Mouse (Mus musculus): ENCODE data around the gene Fbxl18. TPM values are rescaled to one million over a fixed set of nuclear protein-coding genes. Genes with fewer than 3 reads are reported as not detected.

Gene Fbxl18
- 29.7 and 32.9 TPM in 2 replicates for polyA plus RNA-seq (2015; fragmentation: Nextera tagmentation; extraction: Ambion mirVana)

DNA sequence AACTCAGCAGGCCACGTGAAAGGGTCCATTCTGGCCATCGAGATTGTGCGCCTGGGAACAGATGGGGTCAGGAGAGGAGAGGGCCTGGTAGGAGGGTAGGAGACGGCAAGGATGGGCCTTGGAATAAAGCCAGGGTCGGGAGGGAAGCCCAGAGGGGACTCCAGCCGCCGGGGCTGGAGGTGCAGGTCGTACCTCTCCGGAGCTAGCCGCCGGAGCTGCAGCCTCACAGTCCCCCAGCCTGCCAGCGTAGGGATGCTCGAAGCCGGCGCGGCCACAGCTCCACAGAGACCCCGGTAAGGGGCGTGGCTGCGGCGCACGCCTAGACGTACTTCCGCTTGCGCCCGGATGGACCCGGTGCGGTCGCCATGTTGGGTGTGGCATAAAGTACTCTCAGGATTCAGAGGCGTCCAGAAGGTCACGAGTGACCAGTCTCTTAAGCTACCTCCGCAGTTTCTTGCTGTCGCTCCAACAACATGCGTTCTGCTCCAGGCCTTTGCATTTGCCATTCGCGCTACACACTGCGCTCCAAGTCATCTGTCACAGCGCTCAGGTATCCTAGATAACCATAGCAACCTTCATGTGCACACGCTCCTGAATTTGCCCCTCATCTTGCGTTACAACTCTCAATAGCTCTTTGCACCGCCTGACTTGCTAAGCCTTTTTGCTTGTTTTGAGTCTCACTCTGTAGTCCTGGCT, at the start of gene Fbxl18:
TSS of gene Fbxl18 (minus strand) at position 504 of the 696 bp plus-strand sequence.
- H3K36me3 ChIP-seq (ENCODE audit: control insufficient read depth, insufficient read depth, low read length), result 0 out of 2 replicates have a peak, but pooled peaks cover 2% of the 10 kb centered on the region
- peak within 1 kb of the TSS; percentile 93 for H3K4me2 ChIP-seq (ENCODE audit: low read length)
- peak within 1 kb of the TSS; percentile 77 for H3K4me3 ChIP-seq (ENCODE audit: low read length)
- peak; percentile 97 for ATAC-seq
- no peaks in the 10 kb centered on the region for H3K27me3 ChIP-seq (replicated peaks; ENCODE audit: control insufficient read depth, insufficient read depth, low read length)
- H3K4me1 ChIP-seq (ENCODE audit: control insufficient read depth, insufficient read depth, low read depth, low read length), result peaks cover 13% of the 10 kb centered on the region
- peak within 1 kb of the TSS; percentile 92 for H3K9ac ChIP-seq (ENCODE audit: low read depth, low read length)
- peak within 1 kb of the TSS; percentile 87 for H3K27ac ChIP-seq (ENCODE audit: low read depth, low read length)
- H3K9me3 ChIP-seq (ENCODE audit: control insufficient read depth, low read length), result no peaks in the 10 kb centered on the region
- under 1% methylated on average over 37 of the region's 40 CpGs for WGBS

DNA sequence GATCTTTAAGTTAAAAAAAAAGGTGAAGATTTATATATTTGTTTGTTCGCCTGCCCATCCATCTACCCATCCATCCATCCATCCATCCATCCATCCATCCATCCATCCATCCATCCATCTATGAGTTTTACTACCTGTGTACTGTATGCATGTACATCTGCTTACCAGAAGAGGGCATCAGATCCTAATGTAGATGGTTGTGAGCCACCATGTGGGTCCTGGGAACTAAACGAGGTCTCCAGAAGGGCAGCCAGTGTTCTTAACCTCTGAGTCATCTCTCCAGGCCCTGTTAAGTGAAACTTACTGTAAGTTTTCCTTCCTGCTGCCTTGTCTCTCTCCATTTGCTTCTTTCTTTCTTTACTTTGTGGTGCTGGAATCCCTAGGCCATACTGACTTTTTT, 45.2 kb upstream of the Fbxl18 start:
- Histone ChIP-seq H3K9me3 (ENCODE audit: control insufficient read depth, low read length) (no peaks in the 10 kb centered on the region), H3K4me2 (ENCODE audit: low read length) (no peak overlapping the region), H3K4me1 (ENCODE audit: control insufficient read depth, insufficient read depth, low read depth, low read length) (peaks cover 4% of the 10 kb centered on the region), H3K36me3 (ENCODE audit: control insufficient read depth, insufficient read depth, low read length) (no peaks in the 10 kb centered on the region), H3K9ac (ENCODE audit: low read depth, low read length) (no peak overlapping the region), H3K27ac (ENCODE audit: low read depth, low read length) (no peak overlapping the region), H3K4me3 (ENCODE audit: low read length) (no peak overlapping the region), H3K27me3 (replicated peaks; ENCODE audit: control insufficient read depth, insufficient read depth, low read length) (no peaks in the 10 kb centered on the region)
- no peak for ATAC-seq
- 79% methylated on average over 2 of the region's 2 CpGs for WGBS

GRCm38 (mm10) chr5:142937956-142938727, 42.9 kb upstream of the Fbxl18 start:
- H3K4me2 ChIP-seq (ENCODE audit: low read length), result no peak overlapping the region
- no peaks in the 10 kb centered on the region for H3K9me3 ChIP-seq (ENCODE audit: control insufficient read depth, low read length)
- ATAC-seq, result no peak
- WGBS, result 39% methylated on average over 19 of the region's 19 CpGs
- H3K4me3 ChIP-seq (ENCODE audit: low read length), result no peak overlapping the region
- H3K9ac ChIP-seq (ENCODE audit: low read depth, low read length), result no peak overlapping the region
- H3K36me3 ChIP-seq (ENCODE audit: control insufficient read depth, insufficient read depth, low read length), result no peaks in the 10 kb centered on the region
- no peaks in the 10 kb centered on the region for H3K27me3 ChIP-seq (replicated peaks; ENCODE audit: control insufficient read depth, insufficient read depth, low read length)
- peaks cover 4% of the 10 kb centered on the region for H3K4me1 ChIP-seq (ENCODE audit: control insufficient read depth, insufficient read depth, low read depth, low read length)
- no peak overlapping the region for H3K27ac ChIP-seq (ENCODE audit: low read depth, low read length)

GRCm38 (mm10) chr5:142936336-142936719, 41.1 kb upstream of the Fbxl18 start:
- H3K27ac ChIP-seq (ENCODE audit: low read depth, low read length), result no peak overlapping the region
- no peaks in the 10 kb centered on the region for H3K27me3 ChIP-seq (replicated peaks; ENCODE audit: control insufficient read depth, insufficient read depth, low read length)
- H3K36me3 ChIP-seq (ENCODE audit: control insufficient read depth, insufficient read depth, low read length), result no peaks in the 10 kb centered on the region
- peak overlapping the region; percentile 4; the same call in 1 of the 2 replicates for H3K4me3 ChIP-seq (ENCODE audit: low read length)
- no peaks in the 10 kb centered on the region for H3K9me3 ChIP-seq (ENCODE audit: control insufficient read depth, low read length)
- ATAC-seq, result peak; percentile 48; the same call in 1 of the 2 replicates
- 4% methylated on average over 17 of the region's 17 CpGs for WGBS
- H3K4me1 ChIP-seq (ENCODE audit: control insufficient read depth, insufficient read depth, low read depth, low read length), result peaks cover 4% of the 10 kb centered on the region
- peak overlapping the region; percentile 42 for H3K4me2 ChIP-seq (ENCODE audit: low read length)
- H3K9ac ChIP-seq (ENCODE audit: low read depth, low read length), result peak overlapping the region; percentile 49; the same call in 1 of the 2 replicates

GRCm38 (mm10) chr5:142935642-142936335, 40.6 kb upstream of the Fbxl18 start:
- H3K9ac ChIP-seq (ENCODE audit: low read depth, low read length), result peak overlapping the region; percentile 49; the same call in 1 of the 2 replicates
- WGBS, result 19% methylated on average over 13 of the region's 13 CpGs
- H3K9me3 ChIP-seq (ENCODE audit: control insufficient read depth, low read length), result no peaks in the 10 kb centered on the region
- peaks cover 4% of the 10 kb centered on the region for H3K4me1 ChIP-seq (ENCODE audit: control insufficient read depth, insufficient read depth, low read depth, low read length)
- H3K4me3 ChIP-seq (ENCODE audit: low read length), result peak overlapping the region; percentile 4; the same call in 1 of the 2 replicates
- H3K4me2 ChIP-seq (ENCODE audit: low read length), result peak overlapping the region; percentile 42
- no peak overlapping the region for H3K27ac ChIP-seq (ENCODE audit: low read depth, low read length)
- no peaks in the 10 kb centered on the region for H3K27me3 ChIP-seq (replicated peaks; ENCODE audit: control insufficient read depth, insufficient read depth, low read length)
- ATAC-seq, result peak; percentile 78
- H3K36me3 ChIP-seq (ENCODE audit: control insufficient read depth, insufficient read depth, low read length), result no peaks in the 10 kb centered on the region

GRCm38 (mm10) chr5:142932731-142933130, 37.5 kb upstream of the Fbxl18 start:
- 77% methylated on average over 8 of the region's 8 CpGs for WGBS
- ATAC-seq, result no peak
- Histone ChIP-seq H3K9me3 (ENCODE audit: control insufficient read depth, low read length) (no peaks in the 10 kb centered on the region), H3K27me3 (replicated peaks; ENCODE audit: control insufficient read depth, insufficient read depth, low read length) (peaks cover 6% of the 10 kb centered on the region; the same call in 1 of the 2 replicates), H3K4me3 (ENCODE audit: low read length) (no peak overlapping the region), H3K4me2 (ENCODE audit: low read length) (no peak overlapping the region), H3K4me1 (ENCODE audit: control insufficient read depth, insufficient read depth, low read depth, low read length) (peaks cover 8% of the 10 kb centered on the region), H3K36me3 (ENCODE audit: control insufficient read depth, insufficient read depth, low read length) (no peaks in the 10 kb centered on the region), H3K9ac (ENCODE audit: low read depth, low read length) (no peak overlapping the region), H3K27ac (ENCODE audit: low read depth, low read length) (no peak overlapping the region)

GRCm38 (mm10) chr5:142932084-142932685, 37.0 kb upstream of the Fbxl18 start:
- ATAC-seq, result peak; percentile 39; the same call in 1 of the 2 replicates
- WGBS, result 28% methylated on average over 9 of the region's 9 CpGs

DNA sequence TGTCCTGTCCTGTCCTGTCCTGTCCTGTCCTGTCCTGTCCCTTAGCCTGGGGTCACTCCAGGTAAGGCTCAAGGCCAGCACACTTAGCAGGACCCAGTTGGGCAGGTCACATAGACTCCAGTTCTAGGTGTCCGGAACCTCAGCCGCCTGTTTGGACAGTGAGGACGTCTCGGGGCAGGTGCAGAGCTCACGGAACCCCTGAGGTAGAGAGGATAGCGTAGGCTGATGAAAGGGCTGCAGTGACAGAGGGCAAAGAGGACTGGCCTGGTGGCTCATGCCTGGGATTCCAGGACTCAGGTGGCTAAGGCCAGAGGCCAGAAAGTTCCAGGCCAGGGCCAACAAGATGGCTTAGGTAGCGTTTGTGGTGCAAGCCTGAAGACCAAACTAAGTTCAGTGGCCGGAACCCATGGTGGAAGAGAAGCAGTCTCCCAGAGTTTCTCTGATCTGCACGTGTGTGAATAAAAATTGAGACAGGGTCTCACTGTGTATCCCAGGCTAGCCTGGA, 36.1 kb upstream of the Fbxl18 start:
- Histone ChIP-seq H3K36me3 (ENCODE audit: control insufficient read depth, insufficient read depth, low read length) (no peaks in the 10 kb centered on the region), H3K9ac (ENCODE audit: low read depth, low read length) (no peak overlapping the region), H3K9me3 (ENCODE audit: control insufficient read depth, low read length) (no peaks in the 10 kb centered on the region), H3K4me1 (ENCODE audit: control insufficient read depth, insufficient read depth, low read depth, low read length) (peaks cover 8% of the 10 kb centered on the region), H3K27ac (ENCODE audit: low read depth, low read length) (no peak overlapping the region), H3K4me2 (ENCODE audit: low read length) (no peak overlapping the region), H3K27me3 (replicated peaks; ENCODE audit: control insufficient read depth, insufficient read depth, low read length) (peaks cover 7% of the 10 kb centered on the region; the same call in 1 of the 2 replicates), H3K4me3 (ENCODE audit: low read length) (no peak overlapping the region)
- no peak for ATAC-seq
- 87% methylated on average over 9 of the region's 9 CpGs for WGBS

More at GRCm38 (mm10) chr5:142932084-142932685, 37.0 kb upstream of the Fbxl18 start:
- peaks cover 7% of the 10 kb centered on the region; the same call in 1 of the 2 replicates for H3K27me3 ChIP-seq (replicated peaks; ENCODE audit: control insufficient read depth, insufficient read depth, low read length)
- H3K9me3 ChIP-seq (ENCODE audit: control insufficient read depth, low read length), result no peaks in the 10 kb centered on the region
- no peak overlapping the region for H3K4me3 ChIP-seq (ENCODE audit: low read length)
- peaks cover 8% of the 10 kb centered on the region for H3K4me1 ChIP-seq (ENCODE audit: control insufficient read depth, insufficient read depth, low read depth, low read length)
- H3K4me2 ChIP-seq (ENCODE audit: low read length), result no peak overlapping the region
- H3K36me3 ChIP-seq (ENCODE audit: control insufficient read depth, insufficient read depth, low read length), result no peaks in the 10 kb centered on the region
- no peak overlapping the region for H3K9ac ChIP-seq (ENCODE audit: low read depth, low read length)
- no peak overlapping the region for H3K27ac ChIP-seq (ENCODE audit: low read depth, low read length)
